Mouse (Mus musculus) embryonic fibroblast, embryonic 13.5 days (primary cell): ENCODE measurements around the gene Atf6b. TPM values are rescaled to one million over a fixed set of nuclear protein-coding genes. Genes with fewer than 3 reads are reported as not detected.
A peak's percentile ranks its signal among the peaks of the same experiment; 100 is the strongest.

Experiments used
- H3K27ac ChIP-seq: 2 replicates; pipeline ENCODE4 v1.5.1; 2012; ENCODE audit warnings: low read length, control low read depth, inconsistent platforms; ENCODE audit not compliant: insufficient read depth
- H3K4me1 ChIP-seq: 2 replicates; pipeline ENCODE4 v1.6.1; 2011; ENCODE audit warnings: low read length; ENCODE audit not compliant: control insufficient read depth, insufficient read depth
- H3K4me3 ChIP-seq: 2 replicates; pipeline ENCODE4 v1.5.1; 2011; ENCODE audit warnings: mild to moderate bottlenecking, control low read depth, low read length; ENCODE audit not compliant: insufficient read depth
- CTCF ChIP-seq: IDR thresholded peaks from 2 replicates; pipeline ENCODE4 v1.5.1; 2011; ENCODE audit warnings: mild to moderate bottlenecking, control low read depth, low read length, moderate library complexity, borderline replicate concordance; ENCODE audit not compliant: insufficient read depth
- POLR2A ChIP-seq: IDR thresholded peaks from 2 replicates; pipeline ENCODE4 v1.6.1; 2011; ENCODE audit warnings: low read depth, mild to moderate bottlenecking, control low read depth, low read length, moderate library complexity
- polyA plus RNA-seq: library from polyadenylated mRNA; stranded (reverse); fragments of >200 nt; gene quantifications from 2 replicates; pipeline ENCODE4 v1.2.4, GENCODE M21; 2011; ENCODE audit warnings: low read depth; ENCODE audit not compliant: missing spikeins, insufficient read length

Gene Atf6b
- polyA plus RNA-seq, 1 experiment: 83.8 TPM

- no peak for TF ChIP-seq CTCF
- no peak for TF ChIP-seq POLR2A
- Histone ChIP-seq H3K27ac (no peak overlapping the region), H3K4me3 (no peak overlapping the region), H3K4me1 (peaks cover 19% of the 10 kb centered on the region; the same call in 1 of the 2 replicates)
Measured at GRCm38 (mm10) chr17:34683686-34684220, 36.8 kb downstream of the Atf6b start.

- H3K4me1 ChIP-seq: peaks cover 19% of the 10 kb centered on the region; the same call in 1 of the 2 replicates
- H3K4me3 ChIP-seq: no peak overlapping the region
- no peak for TF ChIP-seq CTCF
- no peak for TF ChIP-seq POLR2A
- H3K27ac ChIP-seq: peak overlapping the region; percentile 17; the same call in 1 of the 2 replicates
Measured at GRCm38 (mm10) chr17:34684253-34684893, 37.4 kb downstream of the Atf6b start.

- TF ChIP-seq CTCF: no peak
- TF ChIP-seq POLR2A: no peak
- Histone ChIP-seq H3K4me1 (peaks cover 19% of the 10 kb centered on the region; the same call in 1 of the 2 replicates), H3K4me3 (no peak overlapping the region), H3K27ac (peak overlapping the region; percentile 17)
Measured at GRCm38 (mm10) chr17:34685120-34686110, 38.5 kb downstream of the Atf6b start.

GRCm38 (mm10) chr17:34688889-34689288, 41.9 kb downstream of the Atf6b start:
- TF ChIP-seq CTCF (no peak), POLR2A (no peak)
- Histone ChIP-seq H3K4me1 (peaks cover 14% of the 10 kb centered on the region; the same call in 1 of the 2 replicates), H3K4me3 (no peak overlapping the region), H3K27ac (no peak overlapping the region)

GRCm38 (mm10) chr17:34690458-34690857, 43.5 kb downstream of the Atf6b start:
- no peak for TF ChIP-seq CTCF
- no peak for TF ChIP-seq POLR2A
- H3K4me3 ChIP-seq: no peak overlapping the region
- H3K4me1 ChIP-seq: peaks cover 2% of the 10 kb centered on the region; the same call in 1 of the 2 replicates
- H3K27ac ChIP-seq: no peak overlapping the region

- H3K4me1 ChIP-seq: no peaks in the 10 kb centered on the region; the same call in 1 of the 2 replicates
- H3K27ac ChIP-seq: no peak overlapping the region
- TF ChIP-seq CTCF (no peak), POLR2A (no peak)
Measured at GRCm38 (mm10) chr17:34692906-34693305, 46.0 kb downstream of the Atf6b start.

GRCm38 (mm10) chr17:34699575-34700408, 52.8 kb downstream of the Atf6b start:
- Histone ChIP-seq H3K27ac (no peak overlapping the region; the same call in 1 of the 2 replicates), H3K4me3 (no peak overlapping the region), H3K4me1 (peaks cover 4% of the 10 kb centered on the region; the same call in 1 of the 2 replicates)
- TF ChIP-seq CTCF (no peak), POLR2A (no peak)

More at GRCm38 (mm10) chr17:34692906-34693305, 46.0 kb downstream of the Atf6b start:
- H3K4me3 ChIP-seq: no peak overlapping the region

- Histone ChIP-seq H3K4me1 (peaks cover 4% of the 10 kb centered on the region; the same call in 1 of the 2 replicates), H3K4me3 (no peak overlapping the region), H3K27ac (no peak overlapping the region; the same call in 1 of the 2 replicates)
- no peak for TF ChIP-seq POLR2A
- no peak for TF ChIP-seq CTCF
Measured at GRCm38 (mm10) chr17:34700671-34701071, 53.7 kb downstream of the Atf6b start.

Other genes starting within 250 kb of the Atf6b start
- not detected in 2 replicates for gene BC051142, start 248.3 kb upstream of the Atf6b start, polyA plus RNA-seq
- not detected in 2 replicates for gene Btnl4, start 169.8 kb upstream of the Atf6b start, polyA plus RNA-seq
- gene Btnl6, start 129.8 kb upstream of the Atf6b start, polyA plus RNA-seq: not detected in 2 replicates
- gene Notch4, start 82.9 kb upstream of the Atf6b start, polyA plus RNA-seq: 0.28 and 0.56 TPM in 2 replicates
- 0.99 and 1.0 TPM in 2 replicates for gene Gpsm3, start 57.3 kb upstream of the Atf6b start, polyA plus RNA-seq
- 38.2 and 43.9 TPM in 2 replicates for gene Pbx2, start 55.9 kb upstream of the Atf6b start, polyA plus RNA-seq
- 0.70 and 0.83 TPM in 2 replicates for gene Ager, start 49.3 kb upstream of the Atf6b start, polyA plus RNA-seq
- 34.1 and 41.0 TPM in 2 replicates for gene Rnf5, start 43.5 kb upstream of the Atf6b start, polyA plus RNA-seq
- 97.5 and 109 TPM in 2 replicates for gene Agpat1, start 42.9 kb upstream of the Atf6b start, polyA plus RNA-seq
- 0.48 and 0.51 TPM in 2 replicates for gene Egfl8, start 31.2 kb upstream of the Atf6b start, polyA plus RNA-seq
- gene Ppt2, start 18.6 kb upstream of the Atf6b start, polyA plus RNA-seq: 28.2 and 32.3 TPM in 2 replicates
- 0.53 TPM in 1 of 2 replicates, not detected in the other for gene Prrt1, start 17.6 kb upstream of the Atf6b start, polyA plus RNA-seq
- 17.9 and 20.2 TPM in 2 replicates for gene Fkbpl, start 2.4 kb upstream of the Atf6b start, polyA plus RNA-seq
- gene Tnxb, start 23.4 kb downstream of the Atf6b start, polyA plus RNA-seq: 0.19 and 0.20 TPM in 2 replicates
- gene C4b, start 96.7 kb downstream of the Atf6b start, polyA plus RNA-seq: 0.58 and 2.1 TPM in 2 replicates
- gene Cyp21a1, start 157.4 kb downstream of the Atf6b start, polyA plus RNA-seq: not detected in 2 replicates
- 17.9 and 19.2 TPM in 2 replicates for gene Stk19, start 189.8 kb downstream of the Atf6b start, polyA plus RNA-seq
- 21.9 and 25.0 TPM in 2 replicates for gene Dxo, start 189.9 kb downstream of the Atf6b start, polyA plus RNA-seq
- 25.6 and 27.7 TPM in 2 replicates for gene Skiv2l, start 203.1 kb downstream of the Atf6b start, polyA plus RNA-seq
- 31.5 and 34.7 TPM in 2 replicates for gene Nelfe, start 203.2 kb downstream of the Atf6b start, polyA plus RNA-seq
- gene Cfb, start 215.4 kb downstream of the Atf6b start, polyA plus RNA-seq: 0.26 TPM in 1 of 2 replicates, not detected in the other
- 12.3 and 16.2 TPM in 2 replicates for gene Zbtb12, start 232.3 kb downstream of the Atf6b start, polyA plus RNA-seq
- 0.58 TPM in 1 of 2 replicates, not detected in the other for gene Gm20547, start 234.9 kb downstream of the Atf6b start, polyA plus RNA-seq